Mouse (Mus musculus): ENCODE results near the gene Mug1. TPM values are rescaled to one million over a fixed set of nuclear protein-coding genes. Genes with fewer than 3 reads are reported as not detected.
"Not testable (repeated sequence)": the region's sequence is repeated elsewhere in the genome, so short reads cannot be mapped to it uniquely, and the experiment has no call there.

Mug1 gene
- polyA plus RNA-seq (2012; rRNA removed): 0.84 TPM in 1 of 2 replicates, not detected in the other

- H3K36me3 ChIP-seq (ENCODE audit: control insufficient read depth, insufficient read depth, low read length); H3K27me3 ChIP-seq (ENCODE audit: control insufficient read depth, insufficient read depth, low read length); H3K4me1 ChIP-seq (replicated peaks; ENCODE audit: control insufficient read depth, insufficient read depth, low read length); H3K4me3 ChIP-seq (ENCODE audit: control insufficient read depth, insufficient read depth, low read length); DNase-seq; H3K27ac ChIP-seq (ENCODE audit: control insufficient read depth, insufficient read depth, low read length): not testable (repeated sequence)
- WGBS: 83% methylated on average over 4 of the region's 4 CpGs
Measured at GRCm38 (mm10) chr6:121838271-121838670, at the start of gene Mug1. Mug1 (plus strand) TSS chr6:121838541.

DNA sequence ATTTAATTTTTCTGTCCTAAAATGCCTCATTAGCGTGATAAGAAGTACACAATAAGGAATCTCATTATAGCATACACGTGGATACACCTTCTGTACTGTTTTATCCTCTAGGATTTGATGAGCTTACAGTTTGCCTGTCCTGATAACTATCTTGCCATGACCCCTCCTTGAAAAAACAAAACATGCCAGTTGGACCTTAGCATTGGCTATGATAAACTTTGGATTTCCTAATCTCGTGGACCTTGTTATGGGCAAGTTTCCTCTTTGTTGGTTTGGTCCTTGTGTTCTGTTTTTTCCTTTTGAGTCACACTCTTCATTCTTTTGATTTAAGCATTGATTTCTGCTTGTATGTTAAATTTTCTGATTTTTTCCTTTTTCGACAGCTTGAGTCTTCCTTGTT is 10.3 kb upstream of the Mug1 start:
- no peak for DNase-seq
- no peaks in the 10 kb centered on the region for H3K36me3 ChIP-seq (ENCODE audit: control insufficient read depth, insufficient read depth, low read length)
- H3K4me3 ChIP-seq (ENCODE audit: control insufficient read depth, insufficient read depth, low read length): no peak overlapping the region
- no peak overlapping the region for H3K27ac ChIP-seq (ENCODE audit: control insufficient read depth, insufficient read depth, low read length)
- no peaks in the 10 kb centered on the region for H3K27me3 ChIP-seq (ENCODE audit: control insufficient read depth, insufficient read depth, low read length)
- 77% methylated on average over 4 of the region's 4 CpGs for WGBS
- TF ChIP-seq CTCF (IDR thresholded peaks at IDR 0.05; ENCODE audit: borderline replicate concordance, control insufficient read depth, extremely low read depth, insufficient read depth, low read length, poor library complexity): no peak
- TF ChIP-seq POLR2A (IDR thresholded peaks at IDR 0.05; ENCODE audit: control insufficient read depth, extremely low read depth, insufficient read depth, low read length, poor library complexity): no peak
- H3K4me1 ChIP-seq (replicated peaks; ENCODE audit: control insufficient read depth, insufficient read depth, low read length): no peaks in the 10 kb centered on the region

DNA sequence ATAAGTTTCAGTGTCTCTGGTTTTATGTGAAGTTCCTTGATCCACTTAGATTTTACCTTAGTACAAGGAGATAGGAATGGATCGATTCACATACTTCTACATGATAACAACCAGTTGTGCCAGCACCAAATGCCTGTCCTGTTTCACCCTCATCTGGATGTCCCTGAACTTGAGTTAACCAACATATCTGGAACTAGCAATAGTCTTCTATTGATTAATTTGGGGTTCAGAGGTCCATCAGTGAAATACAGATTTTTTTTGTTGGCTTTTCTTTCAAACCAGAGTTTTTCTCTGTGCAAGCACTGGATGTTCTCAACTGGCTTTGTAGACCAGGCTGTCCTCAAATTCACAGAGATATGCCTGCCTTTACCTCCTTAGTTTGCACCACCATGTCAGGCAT is 2.0 kb upstream of the Mug1 start:
- no peaks in the 10 kb centered on the region for H3K27me3 ChIP-seq (ENCODE audit: control insufficient read depth, insufficient read depth, low read length)
- H3K4me1 ChIP-seq (replicated peaks; ENCODE audit: control insufficient read depth, insufficient read depth, low read length): no peaks in the 10 kb centered on the region
- DNase-seq: no peak
- H3K27ac ChIP-seq (ENCODE audit: control insufficient read depth, insufficient read depth, low read length): no peak overlapping the region
- no peak overlapping the region for H3K4me3 ChIP-seq (ENCODE audit: control insufficient read depth, insufficient read depth, low read length)
- TF ChIP-seq CTCF (IDR thresholded peaks at IDR 0.05; ENCODE audit: borderline replicate concordance, control insufficient read depth, extremely low read depth, insufficient read depth, low read length, poor library complexity): no peak
- TF ChIP-seq POLR2A (IDR thresholded peaks at IDR 0.05; ENCODE audit: control insufficient read depth, extremely low read depth, insufficient read depth, low read length, poor library complexity): no peak
- no peaks in the 10 kb centered on the region for H3K36me3 ChIP-seq (ENCODE audit: control insufficient read depth, insufficient read depth, low read length)
- 98% methylated on average over 1 of the region's 1 CpGs for WGBS

- H3K4me3 ChIP-seq (ENCODE audit: control insufficient read depth, insufficient read depth, low read length): no peak overlapping the region
- H3K36me3 ChIP-seq (ENCODE audit: control insufficient read depth, insufficient read depth, low read length): no peaks in the 10 kb centered on the region
- TF ChIP-seq POLR2A (IDR thresholded peaks at IDR 0.05; ENCODE audit: control insufficient read depth, extremely low read depth, insufficient read depth, low read length, poor library complexity): no peak
- TF ChIP-seq CTCF (IDR thresholded peaks at IDR 0.05; ENCODE audit: borderline replicate concordance, control insufficient read depth, extremely low read depth, insufficient read depth, low read length, poor library complexity): no peak
- DNase-seq: no peak
- H3K27me3 ChIP-seq (ENCODE audit: control insufficient read depth, insufficient read depth, low read length): no peaks in the 10 kb centered on the region
- WGBS: 24% methylated on average over 1 of the region's 1 CpGs
- H3K27ac ChIP-seq (ENCODE audit: control insufficient read depth, insufficient read depth, low read length): no peak overlapping the region
- H3K4me1 ChIP-seq (replicated peaks; ENCODE audit: control insufficient read depth, insufficient read depth, low read length): no peaks in the 10 kb centered on the region
Measured at GRCm38 (mm10) chr6:121848378-121848777, 10.0 kb downstream of the Mug1 start.

Other genes with a start within 250 kb of the Mug1 start
- gene A2m, start 203.2 kb upstream of the Mug1 start, polyA plus RNA-seq (2012; rRNA removed): 0.13 and 0.19 TPM in 2 replicates
- gene Gm7298, start 105.6 kb upstream of the Mug1 start, polyA plus RNA-seq (2012; rRNA removed): 0.03 and 0.04 TPM in 2 replicates
- 0.11 TPM in 1 of 2 replicates, not detected in the other for gene Mug2, start 168.2 kb downstream of the Mug1 start, polyA plus RNA-seq (2012; rRNA removed)

All from thymus, adult 2 months (tissue).